Mouse (Mus musculus): ENCODE measurements around the gene Try4. TPM values are rescaled to one million over a fixed set of nuclear protein-coding genes. Genes with fewer than 3 reads are reported as not detected.
"Not testable (repeated sequence)": the region's sequence is repeated elsewhere in the genome, so short reads cannot be mapped to it uniquely, and the experiment has no call there.

Try4 gene
- polyA plus RNA-seq (2012; ENCODE audit: insufficient read depth, low replicate concordance), result not detected in 2 replicates

DNA sequence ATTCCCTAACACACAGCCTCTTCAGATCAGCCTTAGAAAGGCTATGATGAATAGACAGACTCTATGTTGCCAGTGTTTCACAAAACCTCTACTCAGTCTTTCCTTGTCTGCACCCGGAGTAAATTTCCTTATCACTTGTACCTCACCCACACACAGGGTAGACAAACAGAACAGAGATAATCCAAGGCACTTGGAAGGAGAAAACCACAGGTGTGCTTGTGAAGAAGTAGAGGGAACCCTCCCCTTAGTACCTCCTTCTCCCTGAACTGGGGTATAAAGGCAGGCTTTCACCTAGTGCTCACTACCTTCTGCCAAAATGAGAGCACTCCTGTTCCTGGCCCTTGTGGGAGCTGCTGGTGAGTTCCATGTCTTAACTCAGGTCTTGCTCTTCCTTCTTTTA is at the start of gene Try4:
Try4 (plus strand) TSS at position 301 of the 400 bp plus-strand sequence.
- H3K27me3 ChIP-seq (replicated peaks), result peaks cover 3% of the 10 kb centered on the region
- TF ChIP-seq GATA1 (IDR thresholded peaks at IDR 0.05; ENCODE audit: borderline replicate concordance, low read length) (no peak), FLI1 (IDR thresholded peaks at IDR 0.05; ENCODE audit: low read length) (no peak)
- no peaks in the 10 kb centered on the region; the same call in 1 of the 2 replicates for H3K4me1 ChIP-seq
- H3K4me3 ChIP-seq (replicated peaks), result no peak within 1 kb of the TSS
- H3K36me3 ChIP-seq (replicated peaks; ENCODE audit: low read length), result no peaks in the 10 kb centered on the region
- no peaks in the 10 kb centered on the region for H3K9me3 ChIP-seq

DNA sequence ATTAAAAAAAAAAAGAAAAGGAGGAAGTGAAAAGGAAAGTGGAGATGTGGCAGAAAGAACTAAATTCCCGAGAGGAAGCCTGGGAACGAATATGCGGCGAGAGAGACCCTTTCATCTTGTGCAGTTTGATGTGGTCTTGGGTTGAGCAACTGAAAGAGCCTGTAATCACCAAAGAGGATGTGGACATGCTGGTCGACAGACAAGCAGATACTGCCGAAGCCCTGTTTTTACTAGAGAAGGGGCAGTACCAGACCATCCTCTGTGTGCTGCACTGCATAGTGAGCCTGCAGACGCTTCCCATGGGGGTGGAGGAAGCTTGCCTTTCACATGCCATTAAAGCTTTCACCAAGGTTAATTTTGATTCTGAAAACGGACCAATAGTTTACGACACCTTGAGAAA is 48.8 kb upstream of the Try4 start:
- peaks cover 14% of the 10 kb centered on the region; the same call in 1 of the 2 replicates for H3K4me1 ChIP-seq
- H3K4me3 ChIP-seq (replicated peaks); H3K36me3 ChIP-seq (replicated peaks; ENCODE audit: low read length); H3K27me3 ChIP-seq (replicated peaks); H3K9me3 ChIP-seq: not testable (repeated sequence)

DNA sequence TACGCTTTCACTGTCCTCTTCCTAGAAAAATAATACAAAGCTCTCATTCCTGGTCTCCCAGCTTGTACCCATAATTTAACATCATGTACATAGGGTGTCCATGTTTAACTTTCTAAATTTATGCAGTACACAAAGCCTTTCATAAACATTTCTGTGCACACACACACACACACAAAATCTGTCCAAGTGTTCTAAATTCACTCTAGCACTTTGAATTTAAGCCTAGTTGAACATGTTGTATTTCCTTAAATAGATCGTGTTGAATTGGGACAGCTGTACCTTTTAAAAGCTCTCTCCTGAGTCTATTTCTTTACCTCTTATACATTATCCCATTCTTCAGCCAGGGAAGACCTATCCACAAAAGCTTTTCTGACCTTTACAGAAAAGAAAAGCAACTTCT is 45.6 kb upstream of the Try4 start:
- no peak for TF ChIP-seq GATA1 (IDR thresholded peaks at IDR 0.05; ENCODE audit: borderline replicate concordance, low read length)
- no peak for TF ChIP-seq FLI1 (IDR thresholded peaks at IDR 0.05; ENCODE audit: low read length)
- Histone ChIP-seq H3K4me3 (replicated peaks) (no peak overlapping the region), H3K9me3 (no peaks in the 10 kb centered on the region), H3K4me1 (peaks cover 14% of the 10 kb centered on the region; the same call in 1 of the 2 replicates), H3K27me3 (replicated peaks) (no peaks in the 10 kb centered on the region), H3K36me3 (replicated peaks; ENCODE audit: low read length) (no peaks in the 10 kb centered on the region)

DNA sequence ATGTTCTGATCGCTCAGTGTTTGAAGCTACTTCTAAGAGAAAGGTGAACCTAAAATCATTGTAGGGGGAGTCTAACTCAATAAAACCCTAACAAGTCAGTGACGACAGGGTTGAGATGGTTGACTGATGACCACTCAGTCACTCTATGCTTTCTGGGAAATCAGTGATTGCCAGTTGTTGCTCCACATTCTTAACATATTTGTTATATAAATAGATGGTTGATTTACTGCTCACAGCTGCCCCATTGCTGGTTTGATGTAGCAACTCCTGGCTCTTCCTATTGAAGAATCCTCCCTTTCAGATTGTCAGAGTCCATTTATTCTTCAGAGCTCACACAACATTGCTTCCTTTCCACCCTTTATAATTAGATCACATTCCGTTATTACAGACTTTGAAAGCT is 44.6 kb upstream of the Try4 start:
- Histone ChIP-seq H3K9me3 (no peaks in the 10 kb centered on the region), H3K27me3 (replicated peaks) (no peaks in the 10 kb centered on the region)
- TF ChIP-seq GATA1 (IDR thresholded peaks at IDR 0.05; ENCODE audit: borderline replicate concordance, low read length), result no peak

DNA sequence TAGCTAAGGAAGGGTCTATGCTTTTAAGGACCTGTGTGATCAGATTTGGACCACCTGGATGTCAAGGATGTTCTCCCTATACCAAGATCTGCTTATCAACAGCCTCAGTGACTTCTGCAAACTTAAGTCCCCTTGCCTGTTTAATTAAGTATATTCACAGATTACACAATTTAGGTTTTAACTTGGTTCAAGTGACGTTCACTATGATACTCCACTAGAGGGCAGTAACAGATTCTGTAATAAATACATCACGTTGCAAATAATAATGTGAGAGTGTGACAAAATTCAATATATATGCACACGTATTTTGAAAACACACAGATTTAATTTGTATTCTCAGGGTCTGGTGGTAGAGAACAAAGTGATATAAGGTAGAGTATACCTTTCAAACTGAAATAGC is 39.3 kb upstream of the Try4 start:
- Histone ChIP-seq H3K4me3 (replicated peaks) (no peak overlapping the region), H3K4me1 (no peaks in the 10 kb centered on the region; the same call in 1 of the 2 replicates), H3K9me3 (peaks cover 6% of the 10 kb centered on the region; the same call in 1 of the 2 replicates), H3K36me3 (replicated peaks; ENCODE audit: low read length) (no peaks in the 10 kb centered on the region), H3K27me3 (replicated peaks) (no peaks in the 10 kb centered on the region)
- TF ChIP-seq FLI1 (IDR thresholded peaks at IDR 0.05; ENCODE audit: low read length), result no peak
- TF ChIP-seq GATA1 (IDR thresholded peaks at IDR 0.05; ENCODE audit: borderline replicate concordance, low read length), result no peak

More for the DNA sequence above, 44.6 kb upstream of the Try4 start:
- Histone ChIP-seq H3K4me3 (replicated peaks) (no peak overlapping the region), H3K36me3 (replicated peaks; ENCODE audit: low read length) (no peaks in the 10 kb centered on the region), H3K4me1 (peaks cover 14% of the 10 kb centered on the region; the same call in 1 of the 2 replicates)

DNA sequence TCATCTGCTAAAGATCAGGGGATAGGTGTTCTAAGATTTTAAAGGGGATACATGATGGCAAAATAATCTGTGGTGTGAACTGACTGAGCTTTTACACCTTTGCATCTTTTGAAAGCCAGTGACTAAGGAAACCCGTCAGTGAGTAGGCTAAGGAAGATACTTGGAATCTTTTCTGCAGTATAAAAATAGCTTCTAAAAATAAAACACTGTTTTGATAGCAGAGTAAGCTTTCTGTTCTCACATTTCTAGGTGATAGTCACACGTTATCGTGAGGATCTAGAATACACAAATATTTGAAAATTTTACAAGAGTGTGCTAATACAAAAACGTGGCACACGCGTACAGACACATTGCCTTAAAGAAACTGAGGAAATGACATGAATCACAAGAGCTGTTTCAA is 35.9 kb upstream of the Try4 start:
- Histone ChIP-seq H3K9me3 (peaks cover 6% of the 10 kb centered on the region; the same call in 1 of the 2 replicates), H3K4me3 (replicated peaks) (no peak overlapping the region), H3K4me1 (peaks cover 9% of the 10 kb centered on the region), H3K27me3 (replicated peaks) (no peaks in the 10 kb centered on the region), H3K36me3 (replicated peaks; ENCODE audit: low read length) (no peaks in the 10 kb centered on the region)
- no peak for TF ChIP-seq GATA1 (IDR thresholded peaks at IDR 0.05; ENCODE audit: borderline replicate concordance, low read length)
- TF ChIP-seq FLI1 (IDR thresholded peaks at IDR 0.05; ENCODE audit: low read length), result no peak

DNA sequence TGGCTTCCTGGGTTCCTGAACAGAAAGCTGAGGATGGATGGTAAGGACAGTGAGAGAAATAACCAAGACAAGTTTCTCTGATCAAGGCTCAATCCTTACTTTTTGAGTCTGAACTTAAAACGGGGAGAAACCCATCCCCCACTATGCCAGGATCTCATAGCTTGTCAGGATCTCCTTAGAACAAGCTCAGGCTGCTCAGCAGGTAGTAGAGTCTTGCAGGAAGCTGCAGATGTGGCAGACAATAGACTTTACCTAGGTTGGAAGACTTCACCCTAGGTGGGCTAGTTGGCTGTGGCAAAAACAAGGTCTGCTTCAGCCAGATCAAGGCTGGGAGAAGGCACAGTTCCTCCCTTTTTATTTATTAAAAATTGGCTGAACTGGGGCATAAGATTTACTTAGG is 3.8 kb upstream of the Try4 start:
- TF ChIP-seq GATA1 (IDR thresholded peaks at IDR 0.05; ENCODE audit: borderline replicate concordance, low read length), result no peak
- no peak for TF ChIP-seq FLI1 (IDR thresholded peaks at IDR 0.05; ENCODE audit: low read length)
- peaks cover 3% of the 10 kb centered on the region for H3K27me3 ChIP-seq (replicated peaks)
- H3K4me3 ChIP-seq (replicated peaks), result no peak overlapping the region

DNA sequence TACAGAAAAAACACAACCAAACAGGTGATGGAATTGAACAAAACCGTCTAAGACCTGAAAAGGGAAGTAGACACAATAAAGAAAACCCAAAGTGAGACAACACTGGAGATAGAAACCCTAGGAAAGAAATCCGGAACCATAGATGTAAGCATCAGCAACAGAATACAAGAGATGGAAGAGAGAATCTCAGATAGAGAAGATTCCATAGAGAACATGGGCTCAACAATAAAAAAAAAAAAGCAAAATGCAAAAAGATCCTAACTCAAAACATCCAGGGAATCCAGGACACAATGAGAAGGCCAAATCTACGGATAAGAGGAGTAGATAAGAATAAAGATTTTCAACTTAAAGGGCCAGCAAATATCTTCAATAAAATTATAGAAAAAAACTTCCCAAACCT is 14.7 kb downstream of the Try4 start, which contains the start of gene Try5:
Try5 (minus strand) TSS at position 101 of the 400 bp plus-strand sequence.
- not testable (repeated sequence) for H3K27me3 ChIP-seq (replicated peaks); H3K36me3 ChIP-seq (replicated peaks; ENCODE audit: low read length); H3K4me3 ChIP-seq (replicated peaks); H3K9me3 ChIP-seq; H3K4me1 ChIP-seq

More for the DNA sequence above, 3.8 kb upstream of the Try4 start:
- no peaks in the 10 kb centered on the region for H3K36me3 ChIP-seq (replicated peaks; ENCODE audit: low read length)
- H3K4me1 ChIP-seq, result no peaks in the 10 kb centered on the region; the same call in 1 of the 2 replicates
- H3K9me3 ChIP-seq, result no peaks in the 10 kb centered on the region

DNA sequence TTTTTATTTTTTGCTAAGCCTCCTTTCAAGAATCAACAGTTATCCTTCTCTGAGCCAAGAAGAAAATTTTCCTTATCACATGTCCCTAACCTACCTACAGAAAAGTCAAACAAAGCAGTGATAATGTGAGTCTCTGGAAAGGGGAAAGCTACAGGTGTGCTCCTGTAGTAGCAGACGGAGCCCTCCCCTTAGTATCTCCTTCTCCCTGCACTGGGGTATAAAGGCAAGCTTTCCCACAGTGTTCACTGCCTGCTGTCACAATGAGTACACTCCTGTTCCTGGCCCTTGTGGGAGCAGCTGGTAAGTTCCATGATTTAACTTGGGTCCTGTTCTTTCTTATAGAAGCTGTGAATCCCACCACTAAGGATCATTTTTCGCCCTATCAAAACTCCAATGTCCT is 51.9 kb downstream of the Try4 start, which contains the start of gene Try10:
Try10 (plus strand) TSS at position 174 of the 400 bp plus-strand sequence.
- Histone ChIP-seq H3K4me1 (no peaks in the 10 kb centered on the region), H3K36me3 (replicated peaks; ENCODE audit: low read length) (no peaks in the 10 kb centered on the region), H3K9me3 (no peaks in the 10 kb centered on the region), H3K27me3 (replicated peaks) (no peaks in the 10 kb centered on the region), H3K4me3 (replicated peaks) (no peak within 1 kb of the TSS)
- TF ChIP-seq FLI1 (IDR thresholded peaks at IDR 0.05; ENCODE audit: low read length) (no peak), GATA1 (IDR thresholded peaks at IDR 0.05; ENCODE audit: borderline replicate concordance, low read length) (no peak)

Other genes with a start within 250 kb of the Try4 start
- gene Try5, start 14.6 kb downstream of the Try4 start, polyA plus RNA-seq (2012; ENCODE audit: insufficient read depth, low replicate concordance), result not detected in 2 replicates
- not detected in 2 replicates for gene Try10, start 51.8 kb downstream of the Try4 start, polyA plus RNA-seq (2012; ENCODE audit: insufficient read depth, low replicate concordance)
- gene Prss3, start 75.4 kb downstream of the Try4 start, polyA plus RNA-seq (2012; ENCODE audit: insufficient read depth, low replicate concordance), result not detected in 2 replicates
- not detected in 2 replicates for gene Gm5771, start 90.1 kb downstream of the Try4 start, polyA plus RNA-seq (2012; ENCODE audit: insufficient read depth, low replicate concordance)
- not detected in 2 replicates for gene Gm10334, start 143.9 kb downstream of the Try4 start, polyA plus RNA-seq (2012; ENCODE audit: insufficient read depth, low replicate concordance)
- gene Prss1, start 156.7 kb downstream of the Try4 start, polyA plus RNA-seq (2012; ENCODE audit: insufficient read depth, low replicate concordance), result not detected in 2 replicates
- not detected in 2 replicates for gene Prss2, start 219.5 kb downstream of the Try4 start, polyA plus RNA-seq (2012; ENCODE audit: insufficient read depth, low replicate concordance)

Data from megakaryocyte, embryonic 14.5 days (primary cell).